Mouse (Mus musculus) lung, postnatal 0 days (tissue): Measurements from ENCODE around the gene Pglyrp1.

ENCODE experiments used
- CTCF ChIP-seq: IDR thresholded peaks from 2 replicates; pipeline ENCODE4 v1.5.1; 2016; ENCODE audit warnings: antibody characterized with exemption, mild to moderate bottlenecking
- EP300 ChIP-seq: IDR thresholded peaks from 2 replicates; pipeline ENCODE4 v1.6.1; 2016; ENCODE audit warnings: antibody characterized with exemption, mild to moderate bottlenecking, control low read depth

DNA sequence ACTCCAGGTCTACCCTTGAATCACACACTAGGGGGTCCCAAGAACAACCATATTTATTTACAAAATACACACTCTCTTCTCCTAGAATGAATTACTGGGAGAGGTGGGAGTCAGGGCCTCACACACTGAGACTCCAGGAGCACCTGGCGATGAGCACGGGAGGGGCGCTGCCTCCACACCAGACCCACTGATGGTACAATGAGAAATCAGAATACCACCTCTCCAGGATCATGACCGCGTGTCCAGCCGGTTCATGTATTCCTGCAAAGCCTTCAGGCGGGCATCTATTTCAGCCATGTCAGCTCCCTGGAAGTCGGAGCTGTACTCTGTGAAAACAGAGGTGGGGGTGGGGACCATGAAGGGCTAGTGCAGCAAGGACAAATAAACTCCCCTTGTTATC, 19.7 kb downstream of the Pglyrp1 start:
- TF ChIP-seq CTCF (no peak), EP300 (no peak)
